Mouse (Mus musculus) forebrain, embryonic 11.5 days (tissue): ENCODE data around the gene Gm8909. TPM values are rescaled to one million over a fixed set of nuclear protein-coding genes. Genes with fewer than 3 reads are reported as not detected.
"Not testable (repeated sequence)": the region's sequence is repeated elsewhere in the genome, so short reads cannot be mapped to it uniquely, and the experiment has no call there.

ENCODE experiments used
- ATAC-seq: fragments of 200-750 bp; cut with Nextera tagmentation; replicated peaks from 2 replicates; pipeline ENCODE4 v1.8.0; 2017; ENCODE audit warnings: moderate TSS enrichment; ENCODE audit not compliant: low FRiP score
- DNase-seq: peaks from one replicate; pipeline ENCODE4 v3.0.0-alpha.2; 2017; ENCODE audit warnings: low spot score
- H3K27ac ChIP-seq: fragments of 300-500 bp; sonication (generic); 2 replicates; pipeline ENCODE4 v1.5.1; 2014; ENCODE audit warnings: low read depth, low read length
- H3K27me3 ChIP-seq: fragments of 300-500 bp; sonication (generic); 2 replicates; pipeline ENCODE4 v1.6.1; 2014; ENCODE audit warnings: mild to moderate bottlenecking, low read length, mixed read lengths; ENCODE audit not compliant: control insufficient read depth, insufficient read depth
- H3K36me3 ChIP-seq: fragments of 300-500 bp; sonication (generic); 2 replicates; pipeline ENCODE4 v1.6.1; 2014; ENCODE audit warnings: mild to moderate bottlenecking, low read length, moderate library complexity, mixed read lengths; ENCODE audit not compliant: control insufficient read depth, insufficient read depth
- H3K4me1 ChIP-seq: fragments of 300-500 bp; sonication (generic); replicated peaks from 2 replicates; pipeline ENCODE4 v1.6.1; 2014; ENCODE audit warnings: low read length, mixed read lengths; ENCODE audit not compliant: control insufficient read depth, insufficient read depth
- H3K4me2 ChIP-seq: fragments of 300-500 bp; sonication (generic); 2 replicates; pipeline ENCODE4 v1.6.1; 2014; ENCODE audit warnings: low read depth, mild to moderate bottlenecking, low read length, moderate library complexity, mixed read lengths; ENCODE audit not compliant: severe bottlenecking
- H3K4me3 ChIP-seq: fragments of 300-500 bp; sonication (generic); 2 replicates; pipeline ENCODE4 v1.5.1; 2014; ENCODE audit warnings: low read depth, low read length
- H3K9ac ChIP-seq: fragments of 300-500 bp; sonication (generic); 2 replicates; pipeline ENCODE4 v1.6.1; 2014; ENCODE audit warnings: low read length
- H3K9me3 ChIP-seq: fragments of 300-500 bp; sonication (generic); 2 replicates; pipeline ENCODE4 v1.6.1; 2016; ENCODE audit warnings: low read length, mixed read lengths; ENCODE audit not compliant: control insufficient read depth
- WGBS: fragments of 180-500 bp; shearing (Covaris S2); extraction: QIAGEN DNeasy Blood & Tissue Kit; methylation state at CpG from one replicate; pipeline ENCODE4 v1.1.7; 2014; 5-methylcytosine and 5-hydroxymethylcytosine counted together
- polyA plus RNA-seq: library from polyadenylated mRNA; unstranded; fragments of >200 nt; fragmentation: Nextera tagmentation; extraction: Ambion mirVana; gene quantifications from 2 replicates; pipeline ENCODE4 v1.2.1, GENCODE M21; 2014

Gene Gm8909
- polyA plus RNA-seq, 1 experiment from 2014 or later = not detected

DNA sequence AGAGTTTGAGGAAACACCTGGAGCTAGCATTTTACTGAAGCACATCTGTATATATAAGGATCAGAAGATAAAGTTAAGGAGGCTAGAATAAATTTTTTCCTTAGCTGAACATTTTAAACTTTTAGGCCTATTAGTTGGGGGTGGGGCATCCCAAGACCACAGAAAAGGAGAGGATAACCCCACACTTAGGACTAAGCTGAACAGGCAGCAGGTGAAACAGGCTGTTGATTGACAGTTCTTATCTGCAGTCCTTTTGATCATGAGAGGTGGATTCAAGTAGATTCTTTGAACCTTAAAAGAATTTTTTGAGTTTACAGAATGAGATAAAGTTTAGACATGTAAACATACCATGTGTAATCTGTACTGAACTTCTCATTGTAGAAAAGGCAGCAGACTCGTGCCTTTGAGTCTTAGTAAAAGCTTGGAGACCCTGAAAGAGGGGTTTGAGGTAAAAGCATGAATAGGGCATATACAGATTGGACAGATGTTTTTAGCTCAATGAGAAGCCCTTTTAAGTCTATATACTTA lies 2.0 kb upstream of the Gm8909 start:
- Histone ChIP-seq H3K27me3 (peaks cover 35% of the 10 kb centered on the region), H3K9ac (no peak overlapping the region), H3K4me3 (no peak overlapping the region), H3K27ac (no peak overlapping the region), H3K9me3 (no peaks in the 10 kb centered on the region), H3K36me3 (no peaks in the 10 kb centered on the region), H3K4me1 (no peaks in the 10 kb centered on the region), H3K4me2 (no peak overlapping the region)
- ATAC-seq = no peak
- 48% methylated on average over 1 of the region's 1 CpGs for WGBS
- DNase-seq = no peak

DNA sequence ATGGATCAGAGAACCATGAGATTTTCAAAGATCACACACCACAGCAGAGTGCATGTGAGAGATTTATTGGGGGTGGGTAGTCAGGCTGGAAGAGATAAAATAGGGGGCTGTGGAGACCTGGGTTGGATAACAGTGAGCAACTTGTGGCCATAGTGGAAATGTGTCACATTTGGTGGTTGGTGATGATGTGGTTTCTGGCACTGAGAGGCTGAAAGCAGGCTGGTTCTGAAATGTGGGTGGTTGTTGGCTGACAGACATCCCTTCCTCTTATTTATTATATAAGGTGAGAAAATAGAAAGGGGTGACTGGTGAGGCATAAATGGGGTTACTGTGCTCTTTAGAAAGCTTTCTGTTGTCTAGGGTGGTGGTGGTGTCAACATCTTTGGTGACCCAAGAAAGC lies 1.4 kb upstream of the Gm8909 start:
- H3K36me3 ChIP-seq = no peaks in the 10 kb centered on the region
- DNase-seq (no peak), ATAC-seq (no peak)
- no peaks in the 10 kb centered on the region for H3K9me3 ChIP-seq
- H3K9ac ChIP-seq = no peak overlapping the region
- H3K4me2 ChIP-seq = no peak overlapping the region
- H3K27me3 ChIP-seq = peaks cover 40% of the 10 kb centered on the region
- no peak overlapping the region for H3K4me3 ChIP-seq
- no peaks in the 10 kb centered on the region for H3K4me1 ChIP-seq
- no peak overlapping the region for H3K27ac ChIP-seq

DNA sequence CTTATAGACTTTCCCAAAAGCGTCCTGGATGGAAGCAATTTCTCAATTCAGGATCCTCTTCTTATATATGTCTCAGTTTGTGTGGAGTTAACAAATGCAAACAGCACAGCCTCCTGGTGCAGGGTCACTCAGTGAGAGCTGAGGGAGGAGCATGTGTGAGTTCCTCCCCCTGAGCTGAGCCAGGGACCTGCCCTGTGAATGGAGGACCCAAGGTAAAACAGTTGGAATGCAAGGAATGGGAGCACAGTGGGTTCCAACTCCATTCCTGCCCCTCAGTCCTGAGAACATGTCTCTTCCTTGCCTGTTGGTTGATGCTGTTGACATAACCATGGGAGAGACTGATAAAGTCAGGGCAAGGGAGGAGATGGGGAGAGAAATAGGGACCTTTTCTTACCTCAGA lies 757 bp upstream of the Gm8909 start:
- not testable (repeated sequence) for H3K4me2 ChIP-seq, H3K9me3 ChIP-seq, H3K4me1 ChIP-seq, H3K27ac ChIP-seq, ATAC-seq, H3K36me3 ChIP-seq, H3K9ac ChIP-seq, H3K4me3 ChIP-seq, DNase-seq
- peaks cover 47% of the 10 kb centered on the region for H3K27me3 ChIP-seq
- no CpG with 5 or more reads among the region's 1 CpGs for WGBS

DNA sequence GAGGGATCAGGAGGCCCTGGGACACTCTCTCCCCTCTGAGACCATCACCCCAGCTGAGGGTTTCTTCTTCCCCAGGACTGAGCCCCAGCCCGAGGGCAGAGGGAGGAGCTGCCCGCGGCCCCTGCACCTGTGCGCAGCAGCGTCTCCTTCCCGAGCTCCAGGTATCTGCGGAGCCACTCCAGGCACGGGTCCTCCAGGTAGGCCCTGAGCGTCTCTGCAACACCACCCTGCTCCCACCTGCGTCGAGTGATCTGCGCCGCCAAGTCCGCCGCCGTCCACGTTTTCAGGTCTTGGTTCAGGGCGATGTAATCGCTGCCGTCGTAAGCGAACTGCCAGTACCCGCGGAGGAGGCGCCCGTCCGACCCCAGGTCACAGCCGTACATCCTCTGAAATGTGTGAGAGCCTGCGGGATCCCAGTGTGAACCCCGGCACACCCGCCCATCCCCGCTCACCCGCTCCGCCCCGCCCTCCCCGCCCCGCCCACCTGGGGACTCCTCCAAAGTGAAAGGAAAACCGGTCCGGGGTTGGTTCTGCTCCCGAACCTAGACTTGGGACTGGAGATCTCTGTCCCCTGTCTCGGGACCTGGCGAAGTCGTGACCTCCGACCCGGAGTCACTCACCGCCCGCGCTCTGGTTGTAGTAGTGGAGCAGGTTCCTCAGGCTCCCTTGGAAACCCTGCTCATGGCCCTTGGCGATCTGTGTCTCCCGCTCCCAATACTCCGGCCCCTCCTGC lies 865 bp downstream of the Gm8909 start:
- WGBS = under 1% methylated on average over 49 of the region's 51 CpGs
- H3K27me3 ChIP-seq = peaks cover 56% of the 10 kb centered on the region
- ATAC-seq = no peak
- no peaks in the 10 kb centered on the region for H3K9me3 ChIP-seq
- peak overlapping the region; percentile 17; the same call in 1 of the 2 replicates for H3K4me3 ChIP-seq
- H3K4me1 ChIP-seq = no peaks in the 10 kb centered on the region
- H3K27ac ChIP-seq = no peak overlapping the region
- no peak overlapping the region for H3K9ac ChIP-seq
- peak overlapping the region; percentile 3; the same call in 1 of the 2 replicates for H3K4me2 ChIP-seq
- DNase-seq = no peak
- H3K36me3 ChIP-seq = no peaks in the 10 kb centered on the region

DNA sequence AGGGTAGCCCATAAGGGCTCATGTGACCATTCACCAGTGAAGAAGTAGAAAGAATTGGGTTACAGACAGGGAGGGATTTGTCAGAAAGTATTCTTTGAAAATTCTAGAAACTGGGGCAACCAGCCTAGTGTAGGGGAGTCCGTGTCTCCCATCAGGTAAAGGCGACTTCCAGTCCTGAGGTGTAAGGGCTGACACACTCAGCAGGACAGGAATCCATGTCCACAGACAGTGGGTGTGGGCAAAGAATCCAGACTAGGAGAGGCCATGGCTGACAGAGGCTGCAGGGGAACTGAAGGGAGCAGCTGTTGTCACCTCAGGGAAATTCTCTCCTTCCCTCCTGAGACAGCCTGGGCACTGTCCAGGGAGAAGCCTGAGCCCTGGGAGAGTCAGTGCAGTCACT lies 1.4 kb downstream of the Gm8909 start:
- H3K27me3 ChIP-seq = peaks cover 60% of the 10 kb centered on the region
- H3K27ac ChIP-seq, ATAC-seq, H3K9ac ChIP-seq, H3K36me3 ChIP-seq, H3K4me1 ChIP-seq, H3K4me2 ChIP-seq, H3K9me3 ChIP-seq, DNase-seq, H3K4me3 ChIP-seq: not testable (repeated sequence)
- WGBS = 34% methylated on average over 2 of the region's 2 CpGs

DNA sequence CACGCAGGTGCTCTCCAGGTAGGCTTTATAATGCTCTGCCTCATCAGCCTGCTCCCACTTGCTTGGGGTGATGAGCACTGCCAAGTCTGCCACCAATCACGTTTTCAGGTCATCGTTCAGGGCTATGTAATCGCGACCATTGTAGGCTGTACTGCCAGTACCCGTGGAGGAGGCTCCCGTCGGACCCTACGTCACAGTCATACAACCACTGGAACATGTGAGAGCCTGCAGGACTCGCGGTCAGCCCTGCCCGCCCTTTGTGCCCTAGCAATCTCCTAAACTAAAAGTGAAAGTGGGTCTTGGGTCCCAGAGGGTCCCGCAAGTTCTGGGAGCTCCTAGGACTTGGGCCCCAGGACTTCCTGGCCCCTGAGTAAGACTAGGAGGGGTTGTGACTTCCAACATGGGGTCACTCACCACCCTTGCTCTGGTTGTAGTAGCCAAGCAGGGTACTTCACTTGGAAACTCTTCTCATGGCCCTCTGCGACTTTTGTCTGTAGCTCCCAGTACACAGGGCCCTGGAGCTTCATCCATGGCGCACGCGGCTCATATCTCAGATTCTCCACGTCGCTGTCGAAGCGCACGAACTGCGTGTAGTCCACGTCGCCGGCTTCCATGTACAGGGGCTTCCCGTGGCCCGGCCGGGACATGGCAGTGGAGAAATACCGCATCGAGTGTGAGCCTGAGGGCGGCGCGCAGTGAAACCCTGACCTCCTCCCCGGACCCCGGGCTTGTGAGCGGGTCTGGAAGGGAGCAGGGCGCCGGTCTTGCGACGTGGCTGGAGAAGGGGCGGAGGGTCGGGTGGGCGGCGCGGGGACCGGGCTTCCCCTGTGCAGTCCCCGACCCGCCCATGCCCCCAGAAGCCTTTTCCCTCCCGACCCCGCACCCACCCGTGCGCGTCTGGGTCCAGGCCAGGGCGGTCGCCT lies 6.9 kb downstream of the Gm8909 start:
- Histone ChIP-seq H3K4me1 (0 out of 2 replicates have a peak, but pooled peaks cover 4% of the 10 kb centered on the region), H3K9ac (no peak overlapping the region), H3K9me3 (no peaks in the 10 kb centered on the region), H3K4me2 (0 out of 2 replicates have a peak overlapping the region, but pooled peaks have one; percentile 15), H3K36me3 (no peaks in the 10 kb centered on the region), H3K4me3 (no peak overlapping the region), H3K27me3 (peaks cover 57% of the 10 kb centered on the region), H3K27ac (no peak overlapping the region)
- ATAC-seq = no peak
- peak; percentile 59 for DNase-seq
- 1% methylated on average over 55 of the region's 56 CpGs for WGBS

DNA sequence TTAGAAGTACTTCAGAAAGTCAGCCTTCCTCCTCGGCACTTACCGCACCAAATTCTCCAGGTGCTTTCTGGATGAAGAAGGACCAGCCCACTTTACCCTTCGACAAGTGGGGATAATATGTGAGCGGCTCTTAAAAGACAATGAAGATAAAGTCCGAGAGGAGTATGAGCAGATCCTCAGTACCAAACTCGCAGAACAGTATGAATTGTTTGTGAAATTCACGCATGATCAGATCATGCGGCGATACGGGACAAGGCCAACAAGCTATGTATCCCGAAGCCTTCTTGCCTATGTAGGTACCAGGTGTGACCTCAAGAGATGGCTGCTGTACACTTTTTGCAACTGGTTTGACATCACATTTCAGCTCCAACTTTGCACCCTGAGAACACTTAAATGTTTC lies 10.1 kb downstream of the Gm8909 start:
- Histone ChIP-seq H3K4me2 (peak overlapping the region; percentile 46; the same call in 1 of the 2 replicates), H3K27me3 (peaks cover 36% of the 10 kb centered on the region)
- not testable (repeated sequence) for H3K4me3 ChIP-seq, H3K27ac ChIP-seq, H3K9me3 ChIP-seq, H3K4me1 ChIP-seq, H3K9ac ChIP-seq, DNase-seq, H3K36me3 ChIP-seq, ATAC-seq
- WGBS = 6% methylated on average over 11 of the region's 11 CpGs

DNA sequence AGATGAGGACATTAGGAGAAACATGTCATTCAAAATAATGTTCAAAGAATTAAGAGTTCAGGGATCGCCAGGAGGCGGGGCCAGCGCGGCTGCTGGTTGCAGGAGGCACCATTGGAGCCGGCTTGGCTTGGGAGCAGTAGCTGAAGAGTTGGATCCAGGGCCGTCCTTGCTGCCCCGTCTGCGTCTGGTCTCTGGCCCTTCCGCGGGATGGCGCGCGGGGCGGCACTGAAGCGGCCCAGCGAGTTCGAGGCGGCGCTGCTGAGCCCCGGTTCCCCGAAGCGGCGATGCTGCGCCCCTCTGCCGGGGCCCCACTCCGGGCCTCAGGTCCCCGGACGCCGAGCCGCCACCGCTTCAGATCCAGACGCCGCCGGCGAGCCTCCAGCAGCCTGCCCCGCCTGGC lies 10.6 kb downstream of the Gm8909 start:
- not testable (repeated sequence) for H3K27ac ChIP-seq, H3K9me3 ChIP-seq, H3K4me1 ChIP-seq, H3K36me3 ChIP-seq, H3K9ac ChIP-seq
- Histone ChIP-seq H3K4me3 (peak overlapping the region; percentile 21), H3K27me3 (peaks cover 34% of the 10 kb centered on the region), H3K4me2 (peak overlapping the region; percentile 46; the same call in 1 of the 2 replicates)
- ATAC-seq = 0 out of 2 replicates have a peak, but pooled peaks have one; percentile 46
- WGBS = 0% methylated on average over 36 of the region's 36 CpGs
- DNase-seq = peak; percentile 64
